Mouse (Mus musculus) heart, postnatal 10 days (tissue): ENCODE data around the gene Ccdc9. TPM values are rescaled to one million over a fixed set of nuclear protein-coding genes. Genes with fewer than 3 reads are reported as not detected.

Experiments
- DNase-seq, 2 experiments: peaks; one replicate each; pipeline ENCODE4 v3.0.0; 2021
- intact Hi-C: fragments of 180-260 bp; cut with DNase I; formaldehyde crosslinking; loops from one replicate; pipeline ENCODE4 v1.15.1; 2025
- total RNA-seq, 2 experiments: library from RNA; stranded (reverse); gene quantifications; 2 replicates each; pipeline ENCODE4 v1.2.3; 2021

Gene Ccdc9
- total RNA-seq, 2 experiments from 2014 or later = 38.2 to 39.1 TPM

DNA sequence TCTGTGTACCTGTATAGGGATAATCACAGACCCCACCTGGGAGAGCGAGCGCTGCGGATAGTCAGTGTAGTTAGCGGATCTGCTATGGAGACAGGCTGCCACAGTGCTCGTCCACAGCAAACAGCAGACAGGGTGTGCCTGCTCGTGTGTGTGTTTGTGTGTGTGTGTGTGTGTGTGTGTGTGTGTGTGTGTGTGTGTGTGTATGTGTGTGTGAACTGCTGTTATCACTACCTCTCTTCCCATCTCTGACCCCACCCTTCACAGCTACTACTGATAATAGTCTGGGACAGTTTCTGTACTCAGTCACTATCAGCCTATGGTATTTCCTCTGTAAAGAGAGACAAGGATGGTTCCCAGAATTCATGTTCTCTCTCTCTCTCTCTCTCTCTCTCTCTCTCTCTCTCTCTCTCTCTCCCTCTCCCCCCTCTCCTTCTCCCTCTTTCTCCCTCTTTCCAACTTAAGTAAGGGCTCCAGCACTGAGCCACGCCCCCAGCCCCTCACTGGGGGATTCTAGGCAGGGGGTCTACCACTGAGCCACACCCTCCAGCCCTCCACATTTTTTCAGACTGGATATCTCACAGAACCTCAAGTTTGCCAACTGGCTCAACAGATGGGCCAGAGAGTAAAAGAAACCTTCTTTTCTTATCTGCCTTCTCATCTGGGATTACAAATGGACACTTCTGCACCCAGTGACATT is 46.2 kb downstream of the Ccdc9 start:
- intact Hi-C loops = loop anchor here (2.0 kb wide), 1 partner anchor 14 kb away; no protein-coding TSS in a partner anchor

GRCm38 (mm10) chr7:16239554-16239997 is 47.0 kb downstream of the Ccdc9 start:
- DNase-seq = peak; percentile 57 to 61
- intact Hi-C loops = no loop called here

More for the DNA sequence above, 46.2 kb downstream of the Ccdc9 start:
- DNase-seq = no peak

DNA sequence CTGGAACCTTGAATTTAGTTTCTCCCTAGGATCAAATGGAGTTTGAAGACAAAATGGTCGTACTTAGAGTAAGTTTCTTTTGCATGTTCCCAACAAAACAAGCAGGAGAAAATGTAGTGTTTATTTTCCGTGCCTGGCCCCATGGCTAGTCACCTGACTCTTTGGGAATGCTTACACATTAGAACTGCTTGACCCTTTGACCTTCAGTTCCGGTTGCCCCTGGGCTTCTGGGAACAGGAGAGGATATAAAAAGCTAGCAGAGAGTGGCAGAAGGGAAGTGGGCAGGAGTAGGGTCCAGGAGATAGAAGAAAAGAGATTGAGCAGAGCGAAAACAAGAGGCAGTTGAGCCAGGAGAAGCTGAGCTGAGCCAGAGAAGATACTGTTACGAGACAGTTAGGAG is 56.7 kb downstream of the Ccdc9 start:
- DNase-seq = peak; percentile 16 to 34
- intact Hi-C loops = no loop called here

Other genes with a start within 250 kb of the Ccdc9 start
- 1 to 10 TPM; 9.3 to 9.6 TPM for gene Bicra, start 238.9 kb downstream of the Ccdc9 start, total RNA-seq
- not detected for gene Zfp541, start 225.0 kb downstream of the Ccdc9 start, total RNA-seq
- gene Napa, start 188.3 kb downstream of the Ccdc9 start, total RNA-seq = 100 to 1,000 TPM in 1 of 2 experiments, 10 to 100 TPM in 1; 93.2 to 100 TPM
- gene Kptn, start 166.9 kb downstream of the Ccdc9 start, total RNA-seq = 10 to 100 TPM; 24.1 to 27.7 TPM
- 1 to 10 TPM; 1.3 to 1.4 TPM for gene Slc8a2, start 157.0 kb downstream of the Ccdc9 start, total RNA-seq
- gene Meis3, start 111.7 kb downstream of the Ccdc9 start, total RNA-seq = 1 to 10 TPM; 6.1 to 6.5 TPM
- gene Dhx34, start 64.8 kb downstream of the Ccdc9 start, total RNA-seq = 1 to 10 TPM; 7.5 to 9.9 TPM
- under 1 TPM; 0.38 to 0.50 TPM for gene C5ar2, start 42.6 kb downstream of the Ccdc9 start, total RNA-seq
- 1 to 10 TPM; 4.6 to 4.8 TPM for gene C5ar1, start 27.3 kb downstream of the Ccdc9 start, total RNA-seq
- 10 to 100 TPM; 15.6 to 15.7 TPM for gene Inafm1, start 13.2 kb downstream of the Ccdc9 start, total RNA-seq
- 1 to 10 TPM; 9.5 to 9.8 TPM for gene Bbc3, start 21.6 kb upstream of the Ccdc9 start, total RNA-seq
- gene Sae1, start 101.0 kb upstream of the Ccdc9 start, total RNA-seq = 10 to 100 TPM; 64.9 to 69.5 TPM
- gene Zc3h4, start 114.1 kb upstream of the Ccdc9 start, total RNA-seq = 10 to 100 TPM; 37.8 TPM
- 10 to 100 TPM; 78.0 to 87.1 TPM for gene Tmem160, start 166.0 kb upstream of the Ccdc9 start, total RNA-seq
- gene Npas1, start 190.9 kb upstream of the Ccdc9 start, total RNA-seq = not detected